Mouse (Mus musculus) liver, postnatal 0 days (tissue): ENCODE data around the gene Hoxd4.

Source experiments
- CTCF ChIP-seq: sonication (generic); IDR thresholded peaks from 2 replicates; pipeline ENCODE4 v1.5.1; 2016; ENCODE audit warnings: antibody characterized with exemption, low read depth
- EP300 ChIP-seq: IDR thresholded peaks from 2 replicates; pipeline ENCODE4 v1.6.1; 2016; ENCODE audit warnings: antibody characterized with exemption, low read depth, mild to moderate bottlenecking

GRCm38 (mm10) chr2:74720384-74720783, 8.7 kb downstream of the Hoxd4 start:
- no peak for TF ChIP-seq CTCF
- no peak for TF ChIP-seq EP300
